Mouse (Mus musculus): ENCODE data around the gene Tdg. TPM values are rescaled to one million over a fixed set of nuclear protein-coding genes. Genes with fewer than 3 reads are reported as not detected.

The Tdg gene
- polyA plus RNA-seq, 1 experiment from 2014 or later: 342 TPM

DNA sequence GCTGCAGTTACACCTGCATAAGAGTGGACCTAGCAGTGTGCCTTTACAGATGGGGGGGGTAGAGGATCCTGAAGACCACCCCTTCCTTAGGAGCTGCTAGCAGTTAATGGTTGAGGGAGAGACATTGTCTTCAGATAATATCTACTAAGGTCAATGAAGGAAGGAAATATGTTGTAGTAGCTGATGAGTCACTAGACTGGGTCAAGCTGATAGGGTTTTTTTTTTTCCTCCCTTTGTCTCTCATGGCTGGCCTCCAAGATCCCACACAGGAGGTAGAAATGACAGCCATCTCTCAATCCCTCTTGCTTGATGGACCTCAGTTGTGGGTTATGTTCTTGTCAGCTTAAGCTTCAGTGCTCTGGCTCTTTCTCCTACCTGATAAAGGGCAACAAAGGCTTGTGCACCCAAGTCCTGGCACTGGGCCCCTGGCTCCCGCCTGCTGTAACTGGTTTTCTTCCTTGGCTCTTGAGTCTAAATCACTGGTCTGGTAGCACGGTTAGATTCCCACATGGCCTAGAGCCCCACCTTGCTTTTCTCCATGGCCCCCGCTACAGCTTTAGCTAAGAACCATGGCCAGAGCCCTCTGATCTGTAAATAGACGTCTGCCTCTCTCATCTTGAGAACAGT, 66.9 kb downstream of the Tdg start:
- no peak for DNase-seq (ENCODE audit: low spot score)
- H3K27me3 ChIP-seq (ENCODE audit: control insufficient read depth, insufficient read depth, low read length): no peaks in the 10 kb centered on the region
- no peak overlapping the region for H3K9ac ChIP-seq (ENCODE audit: low read length)
- no peaks in the 10 kb centered on the region for H3K36me3 ChIP-seq (ENCODE audit: control insufficient read depth, insufficient read depth, low read length)
- peaks cover 3% of the 10 kb centered on the region; the same call in 1 of the 2 replicates for H3K4me1 ChIP-seq (replicated peaks; ENCODE audit: control insufficient read depth, insufficient read depth, low read length)
- no peak overlapping the region for H3K4me2 ChIP-seq (ENCODE audit: low read depth, low read length, severe bottlenecking)
- H3K9me3 ChIP-seq (ENCODE audit: control insufficient read depth, low read length): no peaks in the 10 kb centered on the region
- H3K4me3 ChIP-seq (ENCODE audit: low read depth, low read length): no peak overlapping the region
- no peak for ATAC-seq (replicated peaks; ENCODE audit: low FRiP score)
- 76% methylated on average over 4 of the region's 4 CpGs for WGBS
- no peak overlapping the region for H3K27ac ChIP-seq (ENCODE audit: low read depth, low read length)

DNA sequence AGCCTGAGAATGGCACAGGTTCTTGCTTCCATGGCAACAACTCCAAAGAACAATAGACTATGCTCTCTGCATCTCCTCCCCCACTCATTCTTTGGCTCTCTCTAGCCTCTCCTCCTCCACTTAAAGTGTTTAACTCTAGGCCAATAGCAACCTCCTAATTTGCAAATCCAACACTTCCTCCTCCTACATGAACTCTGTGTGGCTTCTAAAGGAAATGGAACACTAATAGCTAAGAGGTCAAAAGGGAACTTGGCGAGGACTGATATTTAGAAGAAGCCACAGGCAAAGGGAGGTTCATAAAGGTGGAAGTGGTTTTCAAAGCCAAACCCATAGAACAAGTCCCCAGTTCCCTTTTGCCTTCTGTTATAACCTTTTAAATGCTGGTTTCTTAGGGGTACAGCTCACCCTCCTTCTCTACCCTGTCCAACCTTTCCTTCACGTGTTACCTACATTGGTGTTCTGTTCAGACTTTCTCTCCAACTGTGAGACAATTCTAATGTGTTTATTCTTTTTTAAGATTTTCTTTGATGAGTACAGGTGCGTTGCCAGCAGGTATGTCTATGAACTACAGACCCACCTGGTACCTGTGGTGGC, 67.8 kb downstream of the Tdg start:
- 81% methylated on average over 3 of the region's 3 CpGs for WGBS
- Histone ChIP-seq H3K9me3 (ENCODE audit: control insufficient read depth, low read length) (no peaks in the 10 kb centered on the region), H3K27ac (ENCODE audit: low read depth, low read length) (no peak overlapping the region), H3K27me3 (ENCODE audit: control insufficient read depth, insufficient read depth, low read length) (no peaks in the 10 kb centered on the region), H3K4me2 (ENCODE audit: low read depth, low read length, severe bottlenecking) (no peak overlapping the region), H3K36me3 (ENCODE audit: control insufficient read depth, insufficient read depth, low read length) (no peaks in the 10 kb centered on the region), H3K9ac (ENCODE audit: low read length) (no peak overlapping the region), H3K4me3 (ENCODE audit: low read depth, low read length) (no peak overlapping the region), H3K4me1 (replicated peaks; ENCODE audit: control insufficient read depth, insufficient read depth, low read length) (peaks cover 3% of the 10 kb centered on the region; the same call in 1 of the 2 replicates)
- ATAC-seq (replicated peaks; ENCODE audit: low FRiP score) (no peak), DNase-seq (ENCODE audit: low spot score) (no peak)

DNA sequence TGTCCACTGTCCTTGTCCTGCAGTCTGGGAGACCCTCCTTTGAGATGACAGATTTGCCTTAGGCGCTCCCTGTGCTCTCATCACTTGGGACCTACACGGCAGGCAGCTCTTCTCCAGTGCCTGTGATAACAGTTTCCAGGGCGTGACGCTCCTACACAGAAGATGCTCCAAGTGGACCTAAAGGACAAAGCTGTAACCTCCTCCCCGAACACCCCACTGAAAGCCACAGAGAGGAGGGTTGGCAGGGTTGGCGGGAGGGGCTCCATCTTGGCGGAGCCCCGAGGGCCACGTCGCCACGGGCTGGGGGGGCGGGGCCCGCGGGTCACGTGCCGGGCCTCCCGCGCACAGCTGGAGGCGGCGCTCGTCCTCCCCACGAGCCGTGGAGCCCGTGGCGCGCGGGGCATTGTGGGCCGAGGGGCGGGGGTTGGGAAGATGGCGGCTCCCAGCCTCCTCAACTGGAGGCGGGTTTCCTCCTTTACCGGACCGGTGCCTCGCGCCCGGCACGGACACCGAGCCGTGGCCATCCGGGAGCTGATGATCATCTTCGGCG, 69.2 kb downstream of the Tdg start:
- Histone ChIP-seq H3K4me3 (ENCODE audit: low read depth, low read length) (peak overlapping the region; percentile 86), H3K27ac (ENCODE audit: low read depth, low read length) (peak overlapping the region; percentile 62; the same call in 1 of the 2 replicates), H3K9ac (ENCODE audit: low read length) (peak overlapping the region; percentile 68), H3K27me3 (ENCODE audit: control insufficient read depth, insufficient read depth, low read length) (no peaks in the 10 kb centered on the region), H3K9me3 (ENCODE audit: control insufficient read depth, low read length) (no peaks in the 10 kb centered on the region), H3K36me3 (ENCODE audit: control insufficient read depth, insufficient read depth, low read length) (no peaks in the 10 kb centered on the region), H3K4me2 (ENCODE audit: low read depth, low read length, severe bottlenecking) (peak overlapping the region; percentile 88), H3K4me1 (replicated peaks; ENCODE audit: control insufficient read depth, insufficient read depth, low read length) (peaks cover 3% of the 10 kb centered on the region; the same call in 1 of the 2 replicates)
- under 1% methylated on average over 41 of the region's 42 CpGs for WGBS
- ATAC-seq (replicated peaks; ENCODE audit: low FRiP score) (peak; percentile 95), DNase-seq (ENCODE audit: low spot score) (peak; percentile 94)

DNA sequence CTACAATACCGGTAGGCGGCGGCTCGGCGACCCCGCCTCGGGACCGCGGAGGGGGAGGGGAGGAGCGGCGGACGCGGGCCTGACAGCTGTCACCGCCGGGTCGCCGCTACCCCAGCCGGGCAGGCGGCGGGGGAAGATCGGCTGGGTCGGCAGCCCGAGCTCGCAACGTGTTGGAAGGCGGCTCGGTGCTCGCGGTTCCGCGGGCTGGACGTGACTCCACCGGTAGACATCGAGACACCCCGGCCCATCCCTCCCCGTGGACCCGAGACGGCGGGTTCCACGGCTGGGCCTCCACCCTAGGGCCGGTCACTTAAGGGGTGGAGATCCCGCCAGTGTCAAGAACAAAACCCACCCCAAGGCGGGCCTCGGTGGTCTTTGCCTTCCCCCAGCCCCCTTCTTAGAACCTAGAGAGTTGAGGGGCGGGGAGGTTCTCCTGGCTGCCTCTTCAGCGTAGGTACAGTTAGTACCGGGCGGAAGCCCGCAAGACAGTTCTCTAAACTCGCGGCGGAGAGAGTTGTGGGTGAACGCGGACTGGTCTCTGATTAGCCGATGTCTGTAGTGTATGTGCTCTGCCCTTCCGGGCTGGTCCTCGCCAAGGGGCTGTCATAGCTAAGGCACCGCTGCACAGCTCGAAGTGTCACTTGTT, 69.8 kb downstream of the Tdg start:
- no peaks in the 10 kb centered on the region for H3K27me3 ChIP-seq (ENCODE audit: control insufficient read depth, insufficient read depth, low read length)

More for the DNA sequence above, 69.8 kb downstream of the Tdg start:
- Histone ChIP-seq H3K9ac (ENCODE audit: low read length) (peak overlapping the region; percentile 68), H3K9me3 (ENCODE audit: control insufficient read depth, low read length) (no peaks in the 10 kb centered on the region), H3K27ac (ENCODE audit: low read depth, low read length) (peak overlapping the region; percentile 62; the same call in 1 of the 2 replicates), H3K4me2 (ENCODE audit: low read depth, low read length, severe bottlenecking) (peak overlapping the region; percentile 88), H3K4me3 (ENCODE audit: low read depth, low read length) (peak overlapping the region; percentile 86), H3K4me1 (replicated peaks; ENCODE audit: control insufficient read depth, insufficient read depth, low read length) (peaks cover 3% of the 10 kb centered on the region; the same call in 1 of the 2 replicates), H3K36me3 (ENCODE audit: control insufficient read depth, insufficient read depth, low read length) (no peaks in the 10 kb centered on the region)
- DNase-seq (ENCODE audit: low spot score): peak; percentile 61
- 1% methylated on average over 56 of the region's 59 CpGs for WGBS
- ATAC-seq (replicated peaks; ENCODE audit: low FRiP score): peak; percentile 86

Other genes starting within 250 kb of the Tdg start
- gene Gm1553, start 137.2 kb upstream of the Tdg start, polyA plus RNA-seq (2014; fragmentation: Nextera tagmentation; extraction: Ambion mirVana): not detected in 2 replicates
- 38.7 and 43.0 TPM in 2 replicates for gene 1190007I07Rik, start 6.6 kb upstream of the Tdg start, polyA plus RNA-seq (2014; fragmentation: Nextera tagmentation; extraction: Ambion mirVana)
- gene Glt8d2, start 60.8 kb downstream of the Tdg start, polyA plus RNA-seq (2014; fragmentation: Nextera tagmentation; extraction: Ambion mirVana): 2.1 and 2.8 TPM in 2 replicates
- gene Hcfc2, start 66.3 kb downstream of the Tdg start, polyA plus RNA-seq (2014; fragmentation: Nextera tagmentation; extraction: Ambion mirVana): 28.9 and 30.4 TPM in 2 replicates
- 77.3 and 81.6 TPM in 2 replicates for gene Nfyb, start 134.3 kb downstream of the Tdg start, polyA plus RNA-seq (2014; fragmentation: Nextera tagmentation; extraction: Ambion mirVana)
- 214 and 221 TPM in 2 replicates for gene Txnrd1, start 204.1 kb downstream of the Tdg start, polyA plus RNA-seq (2014; fragmentation: Nextera tagmentation; extraction: Ambion mirVana)
- 0.89 and 1.0 TPM in 2 replicates for gene Eid3, start 236.8 kb downstream of the Tdg start, polyA plus RNA-seq (2014; fragmentation: Nextera tagmentation; extraction: Ambion mirVana)